In the genomic region with DNA sequence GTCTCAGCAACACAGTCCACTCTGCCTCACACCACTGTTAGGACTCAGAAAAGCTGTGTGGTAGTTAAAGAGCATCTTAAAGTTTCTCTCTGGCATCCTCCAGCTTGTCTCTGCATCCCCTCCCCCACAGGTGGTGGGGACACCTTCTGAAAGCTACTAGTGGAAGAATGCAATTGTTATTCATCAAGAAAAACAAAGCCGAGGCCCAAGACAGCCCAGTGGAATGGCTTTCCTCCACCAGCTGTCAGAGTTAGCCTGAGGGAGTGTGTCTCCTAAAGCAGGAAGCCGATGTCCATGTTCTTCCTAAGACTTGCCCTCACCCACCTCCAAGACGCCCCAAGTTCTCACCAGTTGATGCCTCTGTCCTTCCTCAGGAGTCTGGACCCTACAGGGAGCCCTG, we compare ENCODE assay signal across 18 mouse cellular contexts.
"Had no signal": no experiment of that assay in that cellular context is flagged by ENCODE, and none has a peak within 500 bp of the region (broad histone marks: within the 10 kb centered on the region; RNA-seq: fewer than 3 reads in every experiment).

No protein-coding gene starts in this region.

- DNase-seq: gastrocnemius, adult 2 months; gastrocnemius, postnatal 10 days; gastrocnemius, postnatal 36 days; heart, adult 18-20 months; heart, postnatal 14 days; heart, postnatal 36 days; kidney, adult 11 months; kidney, adult 2 months; kidney, adult 9 months; kidney, postnatal 14 days; kidney, postnatal 36 days; layer of hippocampus, adult 9-11 months; layer of hippocampus, postnatal 36 days; left cerebral cortex, postnatal 4 days; lung, adult 18-20 months had no signal

- ATAC-seq: hindbrain, postnatal 0 days; intestine, embryonic 16.5 days; liver, embryonic 12.5 days had no signal
